Mouse (Mus musculus): ENCODE measurements around the gene Nfia. TPM values are rescaled to one million over a fixed set of nuclear protein-coding genes. Genes with fewer than 3 reads are reported as not detected.

Gene Nfia
- polyA plus RNA-seq, 1 experiment from 2014 or later = 17.0 TPM

- no peaks in the 10 kb centered on the region for H3K9me3 ChIP-seq
- DNase-seq (ENCODE audit: low spot score) = no peak
- no peak overlapping the region for H3K4me3 ChIP-seq
- no peaks in the 10 kb centered on the region for H3K27me3 ChIP-seq (replicated peaks; ENCODE audit: low read depth, poor library complexity, severe bottlenecking)
- H3K36me3 ChIP-seq (replicated peaks) = no peaks in the 10 kb centered on the region
- 85% methylated on average over 5 of the region's 5 CpGs for WGBS
- H3K27ac ChIP-seq (replicated peaks) = no peak overlapping the region
- H3K4me1 ChIP-seq = peaks cover 3% of the 10 kb centered on the region; the same call in 1 of the 2 replicates
These were observed 40.5 kb downstream of the Nfia start for GRCm38 (mm10) chr4:97813035-97813434.

- H3K27ac ChIP-seq (replicated peaks) = no peak overlapping the region
- H3K4me3 ChIP-seq = no peak overlapping the region
- DNase-seq (ENCODE audit: low spot score) = no peak
- no peaks in the 10 kb centered on the region for H3K36me3 ChIP-seq (replicated peaks)
- H3K27me3 ChIP-seq (replicated peaks; ENCODE audit: low read depth, poor library complexity, severe bottlenecking) = no peaks in the 10 kb centered on the region
- WGBS = 90% methylated on average over 4 of the region's 4 CpGs
- H3K4me1 ChIP-seq = peaks cover 8% of the 10 kb centered on the region; the same call in 1 of the 2 replicates
- H3K9me3 ChIP-seq = no peaks in the 10 kb centered on the region
These were observed 41.5 kb downstream of the Nfia start for GRCm38 (mm10) chr4:97813996-97814395.

- Histone ChIP-seq H3K9me3 (no peaks in the 10 kb centered on the region), H3K36me3 (replicated peaks) (no peaks in the 10 kb centered on the region), H3K4me1 (peaks cover 9% of the 10 kb centered on the region; the same call in 1 of the 2 replicates), H3K4me3 (no peak overlapping the region), H3K27me3 (replicated peaks; ENCODE audit: low read depth, poor library complexity, severe bottlenecking) (no peaks in the 10 kb centered on the region), H3K27ac (replicated peaks) (no peak overlapping the region)
- 87% methylated on average over 7 of the region's 7 CpGs for WGBS
- no peak for DNase-seq (ENCODE audit: low spot score)
These were observed 42.0 kb downstream of the Nfia start for GRCm38 (mm10) chr4:97814515-97814914.

GRCm38 (mm10) chr4:97816001-97816400 is 43.5 kb downstream of the Nfia start:
- no peak overlapping the region for H3K4me3 ChIP-seq
- H3K27me3 ChIP-seq (replicated peaks; ENCODE audit: low read depth, poor library complexity, severe bottlenecking) = no peaks in the 10 kb centered on the region
- H3K4me1 ChIP-seq = peaks cover 9% of the 10 kb centered on the region; the same call in 1 of the 2 replicates
- no peak overlapping the region for H3K27ac ChIP-seq (replicated peaks)
- H3K36me3 ChIP-seq (replicated peaks) = no peaks in the 10 kb centered on the region
- DNase-seq (ENCODE audit: low spot score) = no peak
- H3K9me3 ChIP-seq = no peaks in the 10 kb centered on the region

- DNase-seq (ENCODE audit: low spot score) = no peak
- Histone ChIP-seq H3K27me3 (replicated peaks; ENCODE audit: low read depth, poor library complexity, severe bottlenecking) (no peaks in the 10 kb centered on the region), H3K9me3 (no peaks in the 10 kb centered on the region), H3K36me3 (replicated peaks) (no peaks in the 10 kb centered on the region), H3K4me3 (no peak overlapping the region), H3K4me1 (peaks cover 9% of the 10 kb centered on the region; the same call in 1 of the 2 replicates), H3K27ac (replicated peaks) (no peak overlapping the region)
- 91% methylated on average over 3 of the region's 3 CpGs for WGBS
These were observed 44.2 kb downstream of the Nfia start for GRCm38 (mm10) chr4:97816753-97817152.

GRCm38 (mm10) chr4:97817741-97818140 is 45.2 kb downstream of the Nfia start:
- DNase-seq (ENCODE audit: low spot score) = no peak
- 76% methylated on average over 1 of the region's 1 CpGs for WGBS
- no peaks in the 10 kb centered on the region for H3K9me3 ChIP-seq
- no peak overlapping the region for H3K4me3 ChIP-seq
- no peak overlapping the region for H3K27ac ChIP-seq (replicated peaks)
- no peaks in the 10 kb centered on the region for H3K36me3 ChIP-seq (replicated peaks)
- H3K4me1 ChIP-seq = peaks cover 9% of the 10 kb centered on the region; the same call in 1 of the 2 replicates
- H3K27me3 ChIP-seq (replicated peaks; ENCODE audit: low read depth, poor library complexity, severe bottlenecking) = no peaks in the 10 kb centered on the region

GRCm38 (mm10) chr4:97818498-97818897 is 46.0 kb downstream of the Nfia start:
- no peak overlapping the region for H3K4me3 ChIP-seq
- peaks cover 9% of the 10 kb centered on the region; the same call in 1 of the 2 replicates for H3K4me1 ChIP-seq
- 75% methylated on average over 3 of the region's 3 CpGs for WGBS
- H3K9me3 ChIP-seq = no peaks in the 10 kb centered on the region
- no peaks in the 10 kb centered on the region for H3K27me3 ChIP-seq (replicated peaks; ENCODE audit: low read depth, poor library complexity, severe bottlenecking)
- no peak for DNase-seq (ENCODE audit: low spot score)
- no peaks in the 10 kb centered on the region for H3K36me3 ChIP-seq (replicated peaks)
- H3K27ac ChIP-seq (replicated peaks) = no peak overlapping the region

GRCm38 (mm10) chr4:97819101-97819500 is 46.6 kb downstream of the Nfia start:
- Histone ChIP-seq H3K9me3 (no peaks in the 10 kb centered on the region), H3K4me1 (peaks cover 9% of the 10 kb centered on the region; the same call in 1 of the 2 replicates), H3K4me3 (no peak overlapping the region), H3K36me3 (replicated peaks) (no peaks in the 10 kb centered on the region), H3K27me3 (replicated peaks; ENCODE audit: low read depth, poor library complexity, severe bottlenecking) (no peaks in the 10 kb centered on the region), H3K27ac (replicated peaks) (no peak overlapping the region)
- DNase-seq (ENCODE audit: low spot score) = no peak
- 61% methylated on average over 8 of the region's 8 CpGs for WGBS

- Histone ChIP-seq H3K27me3 (replicated peaks; ENCODE audit: low read depth, poor library complexity, severe bottlenecking) (no peaks in the 10 kb centered on the region), H3K4me3 (no peak overlapping the region), H3K27ac (replicated peaks) (no peak overlapping the region), H3K36me3 (replicated peaks) (no peaks in the 10 kb centered on the region), H3K9me3 (no peaks in the 10 kb centered on the region), H3K4me1 (peaks cover 21% of the 10 kb centered on the region; the same call in 1 of the 2 replicates)
- no peak for DNase-seq (ENCODE audit: low spot score)
- WGBS = 82% methylated on average over 4 of the region's 4 CpGs
These were observed 48.1 kb downstream of the Nfia start for GRCm38 (mm10) chr4:97820474-97821259.

GRCm38 (mm10) chr4:97821556-97822251 is 49.2 kb downstream of the Nfia start:
- Histone ChIP-seq H3K4me3 (no peak overlapping the region), H3K36me3 (replicated peaks) (no peaks in the 10 kb centered on the region), H3K9me3 (no peaks in the 10 kb centered on the region), H3K27ac (replicated peaks) (no peak overlapping the region), H3K4me1 (peaks cover 29% of the 10 kb centered on the region), H3K27me3 (replicated peaks; ENCODE audit: low read depth, poor library complexity, severe bottlenecking) (no peaks in the 10 kb centered on the region)
- whole genome bisulfite sequencing = 88% methylated on average over 4 of the region's 4 CpGs
- no peak for DNase-seq (ENCODE audit: low spot score)

- no peaks in the 10 kb centered on the region for H3K9me3 ChIP-seq
- no peaks in the 10 kb centered on the region for H3K27me3 ChIP-seq (replicated peaks; ENCODE audit: low read depth, poor library complexity, severe bottlenecking)
- 89% methylated on average over 6 of the region's 6 CpGs for WGBS
- no peak for DNase-seq (ENCODE audit: low spot score)
- H3K4me3 ChIP-seq = no peak overlapping the region
- H3K36me3 ChIP-seq (replicated peaks) = no peaks in the 10 kb centered on the region
- H3K4me1 ChIP-seq = peaks cover 33% of the 10 kb centered on the region
- H3K27ac ChIP-seq (replicated peaks) = no peak overlapping the region
These were observed 51.0 kb downstream of the Nfia start for GRCm38 (mm10) chr4:97823512-97823911.

- WGBS = 66% methylated on average over 4 of the region's 4 CpGs
- Histone ChIP-seq H3K4me3 (no peak overlapping the region), H3K9me3 (no peaks in the 10 kb centered on the region), H3K36me3 (replicated peaks) (no peaks in the 10 kb centered on the region), H3K4me1 (peaks cover 30% of the 10 kb centered on the region), H3K27ac (replicated peaks) (no peak overlapping the region), H3K27me3 (replicated peaks; ENCODE audit: low read depth, poor library complexity, severe bottlenecking) (no peaks in the 10 kb centered on the region)
- DNase-seq (ENCODE audit: low spot score) = no peak
These were observed 51.9 kb downstream of the Nfia start for GRCm38 (mm10) chr4:97824451-97824850.

GRCm38 (mm10) chr4:97825432-97825831 is 52.9 kb downstream of the Nfia start:
- Histone ChIP-seq H3K36me3 (replicated peaks) (no peaks in the 10 kb centered on the region), H3K4me1 (peaks cover 30% of the 10 kb centered on the region), H3K9me3 (no peaks in the 10 kb centered on the region), H3K4me3 (no peak overlapping the region), H3K27ac (replicated peaks) (no peak overlapping the region), H3K27me3 (replicated peaks; ENCODE audit: low read depth, poor library complexity, severe bottlenecking) (no peaks in the 10 kb centered on the region)
- WGBS = 78% methylated on average over 4 of the region's 4 CpGs
- DNase-seq (ENCODE audit: low spot score) = no peak

Data from embryonic facial prominence, embryonic 10.5 days (tissue).